Mouse (Mus musculus): ENCODE results near the gene Agr2.
A peak's percentile ranks its signal among the peaks of the same experiment; 100 is the strongest.

The Agr2 gene

DNA sequence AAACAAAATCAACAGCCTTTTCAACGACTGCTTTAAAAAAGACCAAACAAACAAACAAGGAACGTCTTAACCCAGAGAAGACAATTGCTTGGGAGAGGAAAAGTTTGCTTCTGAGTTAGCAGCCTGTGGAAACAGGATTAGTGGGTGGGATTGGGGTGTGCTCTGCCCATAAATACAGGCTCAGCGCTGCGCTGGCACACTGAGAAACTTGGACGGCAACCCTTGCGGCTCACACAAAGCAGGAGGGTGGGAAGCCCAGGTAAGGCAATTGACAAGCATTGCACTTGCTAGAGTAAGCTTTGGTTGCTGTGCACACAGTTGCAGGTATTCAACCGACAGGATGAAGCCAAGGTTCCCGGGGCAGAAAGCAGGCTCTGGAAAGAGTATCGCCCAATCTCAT is at the start of gene Agr2:
TSS of gene Agr2 (plus strand) at position 197 of the 400 bp plus-strand sequence.
- no peak for DNase-seq

- no peak for DNase-seq
Observed at GRCm38 (mm10) chr12:35951757-35952156, 41.0 kb upstream of the Agr2 start.

DNA sequence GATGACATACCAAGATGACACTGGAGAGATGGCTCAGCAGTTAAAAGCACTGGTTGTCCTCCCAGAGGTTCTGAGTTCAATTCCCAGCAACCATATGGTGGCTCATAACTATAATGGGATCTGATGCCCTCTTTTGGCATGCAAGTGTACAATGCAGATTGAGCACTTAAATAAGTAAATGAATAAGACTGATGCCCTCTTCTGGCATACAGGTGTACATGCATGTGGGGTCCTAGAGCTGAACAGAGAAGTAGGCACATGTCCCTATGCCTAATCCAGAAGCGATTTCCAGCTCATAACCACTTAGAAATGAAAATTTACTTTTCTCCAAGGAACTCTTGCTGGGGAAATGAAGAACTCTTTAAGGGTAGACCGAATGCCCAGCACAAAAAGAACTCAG is 35.5 kb upstream of the Agr2 start:
- no peak for DNase-seq

- DNase-seq, result no peak
Observed at GRCm38 (mm10) chr12:35966098-35966767, 26.5 kb upstream of the Agr2 start.

DNA sequence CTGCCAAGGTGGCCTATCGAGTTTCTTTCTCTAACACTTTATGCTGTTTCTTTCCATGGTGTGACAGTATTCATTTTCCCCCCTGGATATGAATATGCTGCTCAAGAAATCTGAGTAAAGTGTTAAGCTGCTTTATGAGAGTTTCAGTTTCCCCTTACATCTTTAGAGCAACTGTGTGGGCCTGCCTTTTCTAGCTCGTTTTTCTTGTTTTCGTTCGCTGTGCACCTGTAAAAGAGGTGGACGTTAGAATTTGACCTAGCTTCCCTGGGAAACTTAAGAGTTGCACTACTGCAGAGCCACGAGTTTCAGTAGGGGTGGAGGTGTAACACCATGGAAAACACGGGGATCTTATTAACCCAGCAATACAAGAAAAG is 26.0 kb upstream of the Agr2 start:
- DNase-seq, result no peak

DNA sequence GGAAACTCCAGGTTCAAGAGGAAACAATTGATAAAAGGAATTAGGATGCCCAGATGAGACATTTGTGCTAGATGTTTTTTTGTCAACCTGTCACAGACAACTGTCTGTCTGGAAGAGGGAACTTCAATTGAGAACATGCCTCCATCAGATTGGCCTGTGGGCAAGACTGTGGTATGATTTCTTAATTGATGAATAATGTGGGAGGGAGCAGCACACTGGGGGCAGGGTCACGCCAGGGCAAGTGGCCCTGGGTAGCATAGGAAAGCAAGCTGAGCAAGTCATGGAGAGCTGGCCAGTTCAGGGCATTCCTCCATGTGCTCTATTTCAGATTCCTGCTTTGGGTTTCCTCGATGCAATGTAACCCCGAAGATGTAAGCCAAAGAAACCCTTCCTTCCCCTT is 16.8 kb upstream of the Agr2 start:
- DNase-seq, result no peak

GRCm38 (mm10) chr12:35977633-35978246 is 15.0 kb upstream of the Agr2 start:
- DNase-seq, result no peak

GRCm38 (mm10) chr12:35979625-35980024 is 13.1 kb upstream of the Agr2 start:
- DNase-seq, result no peak

GRCm38 (mm10) chr12:35981732-35982360 is 10.9 kb upstream of the Agr2 start:
- no peak for DNase-seq

- DNase-seq, result peak in 1 of 2 experiments; percentile 21
Observed at GRCm38 (mm10) chr12:35983472-35983871, 9.2 kb upstream of the Agr2 start.

- DNase-seq, result no peak
Observed at GRCm38 (mm10) chr12:35984743-35985142, 8.0 kb upstream of the Agr2 start.

- DNase-seq, result no peak
Observed at GRCm38 (mm10) chr12:35993583-35993982, 876 bp downstream of the Agr2 start.

DNA sequence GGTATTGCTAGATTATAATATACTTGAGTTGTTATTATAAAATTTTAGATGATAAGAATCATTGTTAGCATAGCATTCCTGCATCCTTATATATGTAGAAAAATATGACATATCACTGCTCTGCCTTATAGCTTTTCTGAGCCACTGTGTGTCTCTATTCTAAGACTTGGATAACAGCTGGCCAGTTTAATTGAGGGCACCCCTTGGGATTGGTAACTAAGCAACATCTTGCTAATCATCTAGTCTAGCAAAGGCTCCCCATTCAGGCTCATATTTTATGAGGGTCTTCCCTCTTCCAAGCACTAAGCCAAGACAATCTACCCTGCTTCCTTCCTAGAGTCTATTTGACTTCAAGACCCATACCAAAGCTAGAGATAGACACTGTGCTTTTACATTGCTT is 1.4 kb downstream of the Agr2 start:
- no peak for DNase-seq

DNA sequence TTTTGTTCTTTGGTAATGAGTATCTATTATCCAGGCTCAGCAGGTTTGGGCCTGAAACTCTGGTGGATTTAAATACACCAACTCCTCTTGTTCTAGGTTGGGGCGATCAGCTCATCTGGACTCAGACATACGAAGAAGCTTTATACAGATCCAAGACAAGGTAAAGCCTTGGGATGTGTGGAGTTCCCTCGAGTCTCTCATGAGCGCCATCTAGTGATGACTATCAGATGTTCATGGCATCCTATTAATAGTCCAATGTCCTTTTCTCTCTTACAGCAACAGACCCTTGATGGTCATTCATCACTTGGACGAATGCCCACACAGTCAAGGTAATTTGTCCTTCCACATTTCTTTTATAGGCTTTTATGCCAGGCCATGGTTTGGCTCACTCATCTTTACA is 3.1 kb downstream of the Agr2 start:
- no peak for DNase-seq

- DNase-seq, result no peak
Observed at GRCm38 (mm10) chr12:36004714-36005113, 12.0 kb downstream of the Agr2 start.

DNA sequence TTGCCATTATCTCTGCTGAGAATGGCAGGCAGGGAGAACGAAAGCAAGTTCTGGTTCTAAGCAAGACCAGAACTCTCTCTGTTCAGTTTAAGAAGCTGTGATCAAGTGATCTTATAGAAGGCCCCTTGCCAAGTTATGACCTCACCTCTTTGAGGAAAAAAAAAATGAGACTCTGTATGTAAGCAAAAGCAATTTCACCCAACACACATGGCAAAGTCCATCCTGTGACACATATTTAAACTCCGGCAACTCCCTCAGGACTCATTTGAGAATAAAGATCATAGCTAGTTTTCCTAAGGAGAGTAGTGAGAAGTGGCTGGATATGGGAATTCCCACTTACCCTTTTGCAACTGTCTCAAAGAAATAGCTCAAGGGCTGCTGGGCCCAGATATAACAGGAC is 14.9 kb downstream of the Agr2 start:
- DNase-seq, result no peak

DNA sequence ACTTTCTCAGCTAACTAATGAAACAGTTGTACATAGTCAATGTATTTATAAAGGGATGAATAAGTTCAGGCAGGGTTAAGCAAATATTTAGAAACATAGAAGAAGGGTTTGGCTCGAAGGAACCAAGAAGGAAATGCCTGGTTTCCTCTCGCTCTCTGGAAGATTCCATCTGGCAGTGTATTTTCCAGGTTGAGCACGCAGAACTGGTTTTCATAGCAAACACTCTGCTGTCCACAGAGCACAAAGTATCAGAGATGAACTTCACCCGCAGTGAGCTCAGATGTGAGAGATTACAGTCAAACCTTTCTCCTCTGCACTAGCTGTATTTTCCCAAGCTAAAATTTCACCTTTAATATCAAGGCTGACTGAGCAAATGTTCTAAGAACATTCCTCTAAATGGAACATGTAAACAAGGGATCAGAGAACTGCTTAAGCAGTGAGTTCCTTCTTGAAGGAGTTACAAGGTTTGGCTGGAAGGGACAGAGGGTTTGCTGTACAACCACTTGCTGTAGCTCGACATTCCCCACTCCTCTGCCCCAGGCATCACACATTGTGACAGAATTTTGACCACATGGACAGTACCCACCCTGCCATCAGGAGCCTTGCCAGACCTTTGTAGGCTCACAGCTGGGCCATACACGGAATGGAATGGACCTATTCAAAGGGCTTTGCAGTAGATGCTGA is 15.8 kb downstream of the Agr2 start:
- DNase-seq, result no peak

GRCm38 (mm10) chr12:36013216-36013910 is 20.7 kb downstream of the Agr2 start:
- no peak for DNase-seq

GRCm38 (mm10) chr12:36017791-36018190 is 25.1 kb downstream of the Agr2 start:
- DNase-seq, result no peak

- no peak for DNase-seq
Observed at GRCm38 (mm10) chr12:36019572-36019971, 26.9 kb downstream of the Agr2 start.

DNA sequence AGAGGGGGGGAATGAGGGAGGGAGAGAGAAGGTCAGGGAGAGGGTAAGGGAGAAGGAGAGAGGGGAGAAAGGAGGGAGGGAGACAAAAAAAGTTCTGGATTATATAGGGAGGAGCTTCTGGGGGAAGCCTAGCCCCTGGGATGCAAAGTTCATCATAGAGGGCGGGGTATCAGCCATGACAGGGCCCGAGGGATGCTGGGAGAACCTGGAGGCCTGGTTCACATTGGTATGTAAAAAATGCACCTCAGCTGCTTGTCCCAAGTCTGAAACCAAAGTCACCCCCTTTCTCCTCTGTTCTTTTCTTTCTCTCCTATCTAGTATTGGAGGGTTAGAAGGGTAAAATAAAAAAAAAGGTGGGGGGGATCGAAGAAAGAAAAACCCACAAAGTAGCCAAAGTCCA is 27.4 kb downstream of the Agr2 start:
- no peak for DNase-seq

GRCm38 (mm10) chr12:36020710-36021109 is 28.0 kb downstream of the Agr2 start:
- DNase-seq, result no peak

GRCm38 (mm10) chr12:36026126-36026525 is 33.4 kb downstream of the Agr2 start:
- DNase-seq, result no peak
